Mouse (Mus musculus) heart, adult 2 months (tissue): ENCODE measurements around the gene Sympk. TPM values are rescaled to one million over a fixed set of nuclear protein-coding genes. Genes with fewer than 3 reads are reported as not detected.

Source experiments
- DNase-seq, 2 experiments: peaks; one replicate each; pipeline ENCODE4 v3.0.0; 2021
- H3K27ac ChIP-seq: fragments of 200-600 bp; 2 replicates; pipeline ENCODE4 v1.8.1; 2022
- H3K27me3 ChIP-seq: fragments of 200-500 bp; 2 replicates; pipeline ENCODE4 v1.6.1; 2012; ENCODE audit warnings: mild to moderate bottlenecking, low read length, inconsistent platforms, mixed read lengths; ENCODE audit not compliant: control insufficient read depth, insufficient read depth
- H3K36me3 ChIP-seq: fragments of 200-500 bp; 2 replicates; pipeline ENCODE4 v1.6.1; 2012; ENCODE audit warnings: low read length, inconsistent platforms; ENCODE audit not compliant: control insufficient read depth, insufficient read depth
- H3K4me1 ChIP-seq: fragments of 200-500 bp; 2 replicates; pipeline ENCODE4 v1.6.1; 2011; ENCODE audit warnings: low read length; ENCODE audit not compliant: control insufficient read depth, insufficient read depth
- H3K4me3 ChIP-seq: fragments of 200-600 bp; 2 replicates; pipeline ENCODE4 v1.8.1; 2022
- H3K79me2 ChIP-seq: fragments of 200-500 bp; replicated peaks from 2 replicates; pipeline ENCODE4 v1.6.1; 2012; ENCODE audit warnings: mild to moderate bottlenecking, inconsistent platforms, low read length, moderate library complexity, mixed read lengths; ENCODE audit not compliant: control insufficient read depth, insufficient read depth
- H3K9ac ChIP-seq: fragments of 200-500 bp; 2 replicates; pipeline ENCODE4 v1.6.1; 2012; ENCODE audit warnings: low read depth, mild to moderate bottlenecking, control low read depth, inconsistent platforms, low read length, mixed read lengths
- CTCF ChIP-seq: fragments of 200-600 bp; IDR thresholded peaks from 2 replicates; pipeline ENCODE4 v1.8.1; 2022; ENCODE audit warnings: antibody characterized with exemption, mild to moderate bottlenecking, moderate library complexity
- EP300 ChIP-seq: fragments of 200-500 bp; IDR thresholded peaks from 2 replicates; pipeline ENCODE4 v1.6.1; 2011; ENCODE audit warnings: low read depth, low read length, control low read depth; ENCODE audit not compliant: insufficient read depth
- POLR2A ChIP-seq: fragments of 200-500 bp; IDR thresholded peaks from 2 replicates; pipeline ENCODE4 v1.6.1; 2011; ENCODE audit warnings: mild to moderate bottlenecking, low read depth, low read length, control low read depth; ENCODE audit not compliant: insufficient read depth
- WGBS: fragments of 180-500 bp; shearing (Covaris S2); methylation state at CpG from one replicate; pipeline ENCODE4 v1.1.7; 2018; 5-methylcytosine and 5-hydroxymethylcytosine counted together
- intact Hi-C: fragments of 180-260 bp; cut with DNase I; formaldehyde crosslinking; loops from one replicate; pipeline ENCODE4 v1.15.1; 2025
- long read RNA-seq: library from polyadenylated mRNA; stranded (forward); transcript quantifications from one replicate; pipeline ENCODE4 v2.0.0, GENCODE M21; 2021
- polyA plus RNA-seq: library from polyadenylated mRNA; depleted of rRNA; stranded (reverse); fragments of >200 nt; gene quantifications from 2 replicates; pipeline ENCODE4 v1.2.3, GENCODE M21; 2012; rRNA removed
- total RNA-seq, 2 experiments: library from RNA; stranded (reverse); gene quantifications; 2 replicates each; pipeline ENCODE4 v1.2.3; 2021

The Sympk gene
- total RNA-seq (10 to 100 TPM; 93.2 to 99.4 TPM), polyA plus RNA-seq (54.9 and 61.3 TPM in 2 replicates)
- long read RNA-seq, full-length matches to known transcripts, result 1 of 8 reads
- long read RNA-seq, partial matches to known transcripts, result 4 of 8 reads
- long read RNA-seq, other reads (novel, unspliced or antisense), result 3 of 8 reads

- Histone ChIP-seq H3K27me3 (peaks cover 6% of the 10 kb centered on the region; the same call in 1 of the 2 replicates), H3K9ac (peak within 1 kb of the TSS; percentile 87), H3K4me3 (peak within 1 kb of the TSS; percentile 64), H3K27ac (peak within 1 kb of the TSS; percentile 78), H3K4me1 (peaks cover 2% of the 10 kb centered on the region; the same call in 1 of the 2 replicates), H3K79me2 (peaks cover 3% of the 10 kb centered on the region), H3K36me3 (no peaks in the 10 kb centered on the region)
- no peak; the same call in 1 of the 2 replicates for TF ChIP-seq POLR2A
- TF ChIP-seq EP300, result peak; percentile 31; the same call in 1 of the 2 replicates
- under 1% methylated on average over 50 of the region's 50 CpGs for WGBS
- DNase-seq, result peak; percentile 95 to 97
- intact Hi-C loops, result loop anchor here (2.0 kb wide), 1 partner anchor 97 kb away; no protein-coding TSS in a partner anchor
Observed at GRCm38 (mm10) chr7:19024096-19024506, at the start of gene Sympk. TSS of gene Sympk (plus strand) at chr7:19024377.

GRCm38 (mm10) chr7:18978381-18978780, 45.8 kb upstream of the Sympk start:
- Histone ChIP-seq H3K4me1 (no peaks in the 10 kb centered on the region), H3K27me3 (no peaks in the 10 kb centered on the region), H3K27ac (no peak overlapping the region), H3K36me3 (no peaks in the 10 kb centered on the region), H3K9ac (no peak overlapping the region), H3K79me2 (no peaks in the 10 kb centered on the region), H3K4me3 (no peak overlapping the region)
- intact Hi-C loops, result no loop called here
- no peak for DNase-seq
- WGBS, result 78% methylated on average over 9 of the region's 9 CpGs
- TF ChIP-seq POLR2A (no peak), EP300 (no peak), CTCF (no peak)

GRCm38 (mm10) chr7:18986503-18986902, 37.7 kb upstream of the Sympk start:
- Histone ChIP-seq H3K4me1 (no peaks in the 10 kb centered on the region), H3K9ac (no peak overlapping the region), H3K27me3 (no peaks in the 10 kb centered on the region; the same call in 1 of the 2 replicates), H3K79me2 (no peaks in the 10 kb centered on the region), H3K4me3 (no peak overlapping the region), H3K36me3 (no peaks in the 10 kb centered on the region), H3K27ac (no peak overlapping the region)
- WGBS, result 58% methylated on average over 2 of the region's 2 CpGs
- intact Hi-C loops, result no loop called here
- no peak for DNase-seq
- TF ChIP-seq EP300, result no peak
- no peak for TF ChIP-seq POLR2A

GRCm38 (mm10) chr7:18987100-18987499, 37.1 kb upstream of the Sympk start, which contains the start of gene Nanos2:
TSS of gene Nanos2 (plus strand) at chr7:18987400.
- no peak within 1 kb of the TSS for H3K4me3 ChIP-seq
- no peak within 1 kb of the TSS for H3K9ac ChIP-seq
- H3K4me1 ChIP-seq, result no peaks in the 10 kb centered on the region
- TF ChIP-seq EP300 (no peak), POLR2A (no peak), CTCF (no peak)
- H3K79me2 ChIP-seq, result no peaks in the 10 kb centered on the region
- intact Hi-C loops, result no loop called here
- H3K27me3 ChIP-seq, result no peaks in the 10 kb centered on the region; the same call in 1 of the 2 replicates
- H3K36me3 ChIP-seq, result no peaks in the 10 kb centered on the region
- WGBS, result 52% methylated on average over 2 of the region's 2 CpGs
- DNase-seq, result no peak
- H3K27ac ChIP-seq, result no peak within 1 kb of the TSS

- H3K79me2 ChIP-seq, result no peaks in the 10 kb centered on the region
- no peaks in the 10 kb centered on the region for H3K4me1 ChIP-seq
- no peak for DNase-seq
- no peak overlapping the region for H3K4me3 ChIP-seq
- 63% methylated on average over 13 of the region's 13 CpGs for WGBS
- no peaks in the 10 kb centered on the region for H3K36me3 ChIP-seq
- no peaks in the 10 kb centered on the region; the same call in 1 of the 2 replicates for H3K27me3 ChIP-seq
- no peak overlapping the region for H3K9ac ChIP-seq
- no peak overlapping the region for H3K27ac ChIP-seq
- no peak for TF ChIP-seq POLR2A
- TF ChIP-seq EP300, result no peak
- no peak for TF ChIP-seq CTCF
- intact Hi-C loops, result no loop called here
Observed at GRCm38 (mm10) chr7:18987747-18988146, 36.4 kb upstream of the Sympk start.

GRCm38 (mm10) chr7:18988780-18989179, 35.4 kb upstream of the Sympk start:
- H3K4me1 ChIP-seq, result no peaks in the 10 kb centered on the region
- H3K4me3 ChIP-seq, result no peak overlapping the region
- H3K27ac ChIP-seq, result no peak overlapping the region
- 64% methylated on average over 6 of the region's 6 CpGs for WGBS
- TF ChIP-seq EP300 (no peak), POLR2A (no peak), CTCF (no peak)
- no peak overlapping the region for H3K9ac ChIP-seq
- H3K79me2 ChIP-seq, result no peaks in the 10 kb centered on the region
- H3K36me3 ChIP-seq, result no peaks in the 10 kb centered on the region
- DNase-seq, result no peak
- H3K27me3 ChIP-seq, result no peaks in the 10 kb centered on the region; the same call in 1 of the 2 replicates
- intact Hi-C loops, result no loop called here
